In the genomic region with DNA sequence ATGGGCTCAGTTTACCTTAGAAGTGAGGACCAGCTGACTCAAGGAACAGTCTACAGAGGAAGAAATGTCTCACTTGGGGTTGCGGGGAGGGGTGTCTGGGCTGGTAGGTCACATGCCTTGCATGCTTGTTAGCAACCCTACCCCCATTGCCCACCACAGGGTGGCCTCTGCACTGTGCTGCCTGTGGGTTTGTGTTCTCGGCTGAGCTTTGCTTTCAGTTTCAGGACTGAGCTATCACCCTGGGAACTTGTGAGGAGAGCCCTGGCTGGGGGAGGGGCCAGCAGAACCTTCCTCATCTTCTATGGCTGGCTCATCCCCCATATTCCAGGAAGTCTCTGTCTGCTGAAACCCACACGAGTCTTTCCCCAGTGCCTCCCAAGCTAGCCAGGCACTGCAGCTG, we compare ENCODE assay signal across 9 mouse cellular contexts. TPM values are rescaled to one million over a fixed set of nuclear protein-coding genes. Genes with fewer than 3 reads are reported as not detected.
DNase-seq lines count a peak whose midpoint lies in the region; ATAC-seq lines count a peak whose summit lies in the region.
"Had no signal": no experiment of that assay in that cellular context is flagged by ENCODE, and none has a peak within 500 bp of the region (broad histone marks: within the 10 kb centered on the region; RNA-seq: fewer than 3 reads in every experiment).

No protein-coding gene starts in this region.

- peak; percentile 28 for DNase-seq in gastrocnemius, postnatal 25 days
- no peak for DNase-seq in gastrocnemius, adult 8-10 months (ENCODE audit: low spot score in 2 of 2)
- peak; percentile 49 for DNase-seq in liver
- no peak for DNase-seq in urinary bladder, adult 18-20 months (ENCODE audit: low spot score in 2 of 2)
- no peak for DNase-seq in layer of hippocampus, postnatal 14 days (ENCODE audit: low spot score in 2 of 2)
- DNase-seq in left cerebral cortex, adult 18-20 months (ENCODE audit: low spot score in 2 of 2): no peak

- H3K4me3 ChIP-seq in heart, embryonic 12.5 days: no peak overlapping the region
- H3K4me3 ChIP-seq: lung, embryonic 15.5 days had no signal

- no peaks in the 10 kb centered on the region for H3K27me3 ChIP-seq in heart, embryonic 12.5 days (replicated peaks)
- H3K27me3 ChIP-seq: lung, embryonic 15.5 days had no signal

- 36% methylated on average over 3 of the region's 3 CpGs for WGBS in heart, embryonic 12.5 days

- no peaks in the 10 kb centered on the region for H3K9me3 ChIP-seq in heart, embryonic 12.5 days (replicated peaks)
- H3K9me3 ChIP-seq: lung, embryonic 15.5 days had no signal

- H3K36me3 ChIP-seq in heart, embryonic 12.5 days: peaks cover 3% of the 10 kb centered on the region; the same call in 1 of the 2 replicates
- H3K36me3 ChIP-seq: lung, embryonic 15.5 days had no signal

- ATAC-seq in heart, embryonic 12.5 days (ENCODE audit: insufficient number of reproducible peaks, low FRiP score): no peak
- ATAC-seq in neutrophil, adult 5-6 weeks (ENCODE audit: extremely low read depth, insufficient number of reproducible peaks, low FRiP score, poor library complexity, severe bottlenecking): peak; percentile 71

- H3K4me1 ChIP-seq in heart, embryonic 12.5 days (replicated peaks): peaks cover 37% of the 10 kb centered on the region

- no peak overlapping the region for H3K9ac ChIP-seq in heart, embryonic 12.5 days
- H3K9ac ChIP-seq: lung, embryonic 15.5 days had no signal

- H3K27ac ChIP-seq in heart, embryonic 12.5 days (ENCODE audit: poor library complexity, severe bottlenecking): peak overlapping the region; percentile 18; the same call in 1 of the 2 replicates
- H3K27ac ChIP-seq: lung, embryonic 15.5 days had no signal

- H3K4me2 ChIP-seq in heart, embryonic 12.5 days: peak overlapping the region; percentile 45
- H3K4me2 ChIP-seq: lung, embryonic 15.5 days had no signal

RNA-seq across cellular contexts. Expression of a gene that starts 38.3 kb away (rescaled TPM):
- 1 to 10 TPM; 2.1 to 2.5 TPM for total RNA-seq in gastrocnemius, postnatal 25 days (2021)
- total RNA-seq in gastrocnemius, adult 8-10 months (2022): 1 to 10 TPM in 2 of 4 experiments, under 1 TPM in 2; 0.70 to 1.9 (median 1.1) TPM
- 17.0 and 18.7 TPM in 2 replicates for polyA plus RNA-seq in heart, embryonic 12.5 days (2016; fragmentation: Nextera tagmentation; extraction: Ambion mirVana)
- total RNA-seq in neutrophil, adult 5-6 weeks (2017): 45.7 and 46.6 TPM in 2 replicates
- 1 to 10 TPM in 1 of 2 experiments, under 1 TPM in 1; 0.98 to 1.2 TPM for total RNA-seq in layer of hippocampus, postnatal 14 days (2021)
- 1 to 10 TPM; 1.0 to 1.1 TPM for total RNA-seq in left cerebral cortex, adult 18-20 months (2021)

Comparison
In these comparisons a context has a peak if more than half of its experiments do, and no peak if none do; other contexts are left out.
1. DNase-seq: peak in gastrocnemius, postnatal 25 days (single experiment) and liver (single experiment); none in gastrocnemius, adult 8-10 months (0 of 2), urinary bladder, adult 18-20 months (0 of 2), layer of hippocampus, postnatal 14 days (0 of 2) and left cerebral cortex, adult 18-20 months (0 of 2).
2. RNA of a gene that starts 38.3 kb away (total RNA-seq): 45.7 to 46.6 TPM in neutrophil, adult 5-6 weeks; 2.1 to 2.5 TPM in gastrocnemius, postnatal 25 days, 0.98 to 1.2 TPM in layer of hippocampus, postnatal 14 days, 0.70 to 1.9 TPM in gastrocnemius, adult 8-10 months and 1.0 to 1.1 TPM in left cerebral cortex, adult 18-20 months; every median in the first group is over 10 times any median in the second.